Mouse (Mus musculus): ENCODE data around the gene Efcab9. TPM values are rescaled to one million over a fixed set of nuclear protein-coding genes. Genes with fewer than 3 reads are reported as not detected.
A peak's percentile ranks its signal among the peaks of the same experiment; 100 is the strongest.
"Not testable (repeated sequence)": the region's sequence is repeated elsewhere in the genome, so short reads cannot be mapped to it uniquely, and the experiment has no call there.

Efcab9 gene
- total and polyA plus RNA-seq, 2 experiments from 2014 or later, result not detected

DNA sequence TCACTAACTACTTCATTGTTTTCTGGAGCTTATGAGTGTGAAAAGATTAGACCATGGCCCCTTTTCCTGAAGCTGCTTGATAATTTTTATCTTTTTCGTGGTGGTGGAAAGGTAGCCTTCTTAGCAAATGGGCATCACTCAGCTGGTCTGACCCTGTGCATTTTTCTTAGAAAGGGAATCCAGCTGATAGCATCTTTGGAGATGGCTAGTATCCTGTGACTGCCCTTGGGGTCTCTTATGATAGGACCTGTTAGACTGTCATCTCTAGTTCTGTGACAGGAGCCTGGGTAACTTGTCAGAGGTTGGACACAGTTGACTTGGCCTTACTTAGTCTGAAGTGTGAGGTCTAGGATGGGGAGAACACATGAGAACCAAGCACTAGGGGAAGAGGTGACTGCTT, 12.5 kb downstream of the Efcab9 start:
- Histone ChIP-seq H3K4me1 (ENCODE audit: insufficient read depth, low read length) (no peaks in the 10 kb centered on the region), H3K27ac (ENCODE audit: low read depth, low read length) (no peak overlapping the region), H3K4me3 (ENCODE audit: low read depth, low read length) (no peak overlapping the region), H3K36me3 (ENCODE audit: insufficient read depth, low read length) (peaks cover 15% of the 10 kb centered on the region; the same call in 1 of the 2 replicates), H3K27me3 (ENCODE audit: insufficient read depth, low read length) (no peaks in the 10 kb centered on the region), H3K4me2 (ENCODE audit: low read depth, low read length, poor library complexity, severe bottlenecking) (no peak overlapping the region), H3K9ac (replicated peaks; ENCODE audit: low read length, poor library complexity, severe bottlenecking) (no peak overlapping the region), H3K9me3 (ENCODE audit: low read length) (no peaks in the 10 kb centered on the region)
- WGBS, result 95% methylated on average over 1 of the region's 1 CpGs
- DNase-seq (ENCODE audit: low spot score) (no peak), ATAC-seq (ENCODE audit: low FRiP score) (no peak)
- TF ChIP-seq CTCF (IDR thresholded peaks at IDR 0.05), result no peak

DNA sequence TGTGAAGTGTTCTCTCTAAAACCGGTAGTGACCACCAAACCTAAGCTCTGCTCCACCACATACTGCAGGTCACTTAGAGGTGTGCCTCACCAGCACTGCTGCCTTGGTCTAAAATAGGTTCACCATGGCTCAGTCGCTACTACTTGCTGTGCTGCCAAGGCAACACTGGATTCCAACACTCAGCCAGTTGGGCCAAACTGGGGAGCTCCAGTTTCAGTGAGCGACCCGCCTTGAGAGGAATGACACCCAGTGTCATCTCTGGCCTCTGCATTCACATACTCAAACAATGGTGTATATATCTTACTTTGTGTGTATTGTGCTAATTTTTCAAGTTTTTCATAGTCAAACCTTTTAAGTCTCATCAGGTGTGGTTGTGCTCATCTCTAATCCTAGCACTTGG, 13.1 kb downstream of the Efcab9 start:
- no peak overlapping the region for H3K27ac ChIP-seq (ENCODE audit: low read depth, low read length)
- H3K4me1 ChIP-seq (ENCODE audit: insufficient read depth, low read length), result no peaks in the 10 kb centered on the region
- no peak for TF ChIP-seq CTCF (IDR thresholded peaks at IDR 0.05)
- DNase-seq (ENCODE audit: low spot score), result no peak
- H3K9ac ChIP-seq (replicated peaks; ENCODE audit: low read length, poor library complexity, severe bottlenecking), result no peak overlapping the region
- H3K4me3 ChIP-seq (ENCODE audit: low read depth, low read length), result no peak overlapping the region
- no peaks in the 10 kb centered on the region for H3K9me3 ChIP-seq (ENCODE audit: low read length)
- WGBS, result 91% methylated on average over 4 of the region's 4 CpGs
- H3K4me2 ChIP-seq (ENCODE audit: low read depth, low read length, poor library complexity, severe bottlenecking), result no peak overlapping the region
- H3K27me3 ChIP-seq (ENCODE audit: insufficient read depth, low read length), result no peaks in the 10 kb centered on the region
- no peak for ATAC-seq (ENCODE audit: low FRiP score)
- peaks cover 13% of the 10 kb centered on the region; the same call in 1 of the 2 replicates for H3K36me3 ChIP-seq (ENCODE audit: insufficient read depth, low read length)

DNA sequence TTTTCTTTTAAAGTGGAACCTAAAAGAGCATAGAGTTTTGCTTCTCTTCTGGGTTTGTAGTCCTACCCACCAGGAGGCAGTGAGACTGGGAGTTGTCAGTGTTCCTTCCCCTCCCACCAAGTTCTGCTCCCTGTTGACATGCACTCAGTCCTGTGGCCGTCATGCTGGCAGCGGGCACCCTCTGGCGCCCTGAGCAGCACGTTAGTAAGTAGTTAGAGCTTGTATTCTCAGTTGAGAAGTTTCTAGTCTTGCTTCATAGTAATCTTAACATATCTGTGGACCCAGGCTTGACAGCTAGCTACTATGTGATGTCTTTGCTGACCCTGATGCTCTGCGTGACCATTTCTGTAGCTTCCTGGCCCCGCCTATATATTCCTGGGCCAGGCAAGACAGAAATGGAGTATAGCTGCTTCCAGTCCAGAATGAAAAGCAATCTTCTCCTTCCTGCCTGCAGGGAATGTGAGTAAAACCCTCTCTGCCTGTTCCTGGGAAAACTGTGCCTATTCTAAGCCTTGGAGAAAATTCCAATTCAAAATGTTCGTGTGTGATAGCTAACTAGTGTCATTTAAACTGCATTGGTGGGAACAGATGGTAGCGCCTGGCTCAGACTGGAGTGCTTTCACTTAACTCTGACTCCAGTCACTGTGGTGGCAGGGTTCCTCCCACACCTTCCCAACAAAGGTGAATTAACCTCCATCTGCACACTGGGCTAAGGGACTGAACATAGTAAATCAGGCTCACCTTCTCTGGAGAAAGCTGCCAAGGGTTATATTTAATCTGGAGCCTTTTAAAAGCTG, 14.8 kb downstream of the Efcab9 start:
- peaks cover 13% of the 10 kb centered on the region; the same call in 1 of the 2 replicates for H3K36me3 ChIP-seq (ENCODE audit: insufficient read depth, low read length)
- ATAC-seq (ENCODE audit: low FRiP score), result no peak
- TF ChIP-seq CTCF (IDR thresholded peaks at IDR 0.05), result no peak
- H3K27ac ChIP-seq (ENCODE audit: low read depth, low read length), result no peak overlapping the region
- no peak overlapping the region for H3K4me3 ChIP-seq (ENCODE audit: low read depth, low read length)
- DNase-seq (ENCODE audit: low spot score), result no peak
- no peaks in the 10 kb centered on the region for H3K27me3 ChIP-seq (ENCODE audit: insufficient read depth, low read length)
- H3K4me1 ChIP-seq (ENCODE audit: insufficient read depth, low read length), result no peaks in the 10 kb centered on the region
- WGBS, result 84% methylated on average over 8 of the region's 8 CpGs
- H3K4me2 ChIP-seq (ENCODE audit: low read depth, low read length, poor library complexity, severe bottlenecking), result no peak overlapping the region
- no peaks in the 10 kb centered on the region for H3K9me3 ChIP-seq (ENCODE audit: low read length)
- H3K9ac ChIP-seq (replicated peaks; ENCODE audit: low read length, poor library complexity, severe bottlenecking), result no peak overlapping the region

DNA sequence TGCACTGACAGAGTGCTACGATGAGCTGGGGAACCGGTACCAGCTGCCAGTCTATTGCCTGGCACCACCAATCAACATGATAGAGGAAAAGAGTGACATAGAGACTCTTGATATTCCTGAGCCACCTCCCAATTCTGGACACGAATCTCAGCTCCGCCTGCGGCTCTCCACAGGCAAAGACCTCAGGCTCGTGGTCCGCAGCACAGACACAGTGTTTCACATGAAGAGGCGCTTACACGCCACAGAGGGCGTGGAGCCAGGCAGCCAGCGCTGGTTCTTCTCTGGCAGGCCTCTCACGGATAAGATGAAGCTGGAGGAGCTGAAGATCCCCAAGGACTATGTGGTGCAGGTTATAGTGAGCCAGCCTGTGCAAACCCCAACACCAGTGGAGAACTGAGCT, 15.8 kb downstream of the Efcab9 start:
- DNase-seq (ENCODE audit: low spot score) (no peak), ATAC-seq (ENCODE audit: low FRiP score) (no peak)
- Histone ChIP-seq H3K4me3 (ENCODE audit: low read depth, low read length) (no peak overlapping the region), H3K9ac (replicated peaks; ENCODE audit: low read length, poor library complexity, severe bottlenecking) (no peak overlapping the region), H3K27ac (ENCODE audit: low read depth, low read length) (no peak overlapping the region), H3K9me3 (ENCODE audit: low read length) (no peaks in the 10 kb centered on the region), H3K27me3 (ENCODE audit: insufficient read depth, low read length) (no peaks in the 10 kb centered on the region), H3K4me2 (ENCODE audit: low read depth, low read length, poor library complexity, severe bottlenecking) (no peak overlapping the region), H3K36me3 (ENCODE audit: insufficient read depth, low read length) (peaks cover 13% of the 10 kb centered on the region; the same call in 1 of the 2 replicates), H3K4me1 (ENCODE audit: insufficient read depth, low read length) (no peaks in the 10 kb centered on the region)
- no peak for TF ChIP-seq CTCF (IDR thresholded peaks at IDR 0.05)
- 88% methylated on average over 12 of the region's 12 CpGs for WGBS

DNA sequence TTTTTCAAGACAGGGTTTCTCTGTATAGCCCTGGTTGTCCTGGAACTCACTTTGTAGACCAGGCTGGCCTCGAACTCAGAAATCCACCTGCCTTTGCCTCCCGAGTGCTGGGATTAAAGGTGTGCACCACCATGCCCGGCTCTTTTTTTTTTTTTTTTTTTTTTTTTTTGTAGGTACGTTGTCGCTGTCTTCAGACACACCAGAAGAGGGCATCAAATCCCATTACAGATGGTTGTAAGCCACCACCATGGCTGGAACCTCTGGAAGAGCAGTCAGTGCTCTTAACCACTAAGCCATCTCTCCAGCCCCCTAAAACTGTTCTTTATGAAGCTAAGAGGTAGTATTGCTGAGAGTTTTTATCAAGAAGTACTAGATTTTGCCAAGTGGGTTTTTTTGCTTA, 17.0 kb downstream of the Efcab9 start:
- H3K27me3 ChIP-seq (ENCODE audit: insufficient read depth, low read length); H3K4me2 ChIP-seq (ENCODE audit: low read depth, low read length, poor library complexity, severe bottlenecking); ATAC-seq (ENCODE audit: low FRiP score); H3K27ac ChIP-seq (ENCODE audit: low read depth, low read length); H3K9ac ChIP-seq (replicated peaks; ENCODE audit: low read length, poor library complexity, severe bottlenecking); DNase-seq (ENCODE audit: low spot score); H3K4me1 ChIP-seq (ENCODE audit: insufficient read depth, low read length); H3K4me3 ChIP-seq (ENCODE audit: low read depth, low read length); H3K9me3 ChIP-seq (ENCODE audit: low read length): not testable (repeated sequence)
- H3K36me3 ChIP-seq (ENCODE audit: insufficient read depth, low read length), result peaks cover 13% of the 10 kb centered on the region; the same call in 1 of the 2 replicates
- 93% methylated on average over 5 of the region's 5 CpGs for WGBS

DNA sequence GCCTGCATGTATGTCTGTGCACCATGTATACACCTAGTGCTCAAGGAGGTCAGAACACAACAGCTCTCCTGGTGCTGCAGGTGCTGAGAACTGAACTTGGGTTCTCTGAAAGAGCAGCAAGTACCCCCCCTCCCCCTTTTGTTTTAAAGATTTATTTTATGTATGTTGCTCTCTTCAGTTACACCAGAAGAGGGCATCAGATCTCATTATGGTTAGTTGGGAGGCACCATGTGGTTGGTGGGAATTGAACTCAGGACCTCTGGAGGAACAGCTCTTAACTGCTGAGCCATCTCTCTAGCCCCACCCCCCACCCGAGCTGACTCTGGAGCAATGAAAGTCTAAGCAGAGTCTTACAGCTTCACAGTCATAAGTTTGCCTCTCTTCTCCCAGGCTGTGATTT, 21.0 kb downstream of the Efcab9 start:
- ATAC-seq (ENCODE audit: low FRiP score), result no peak
- H3K4me2 ChIP-seq (ENCODE audit: low read depth, low read length, poor library complexity, severe bottlenecking), result no peak overlapping the region
- 64% methylated on average over 1 of the region's 1 CpGs for whole genome bisulfite sequencing

More for the DNA sequence above, 21.0 kb downstream of the Efcab9 start:
- Histone ChIP-seq H3K4me3 (ENCODE audit: low read depth, low read length) (no peak overlapping the region), H3K4me1 (ENCODE audit: insufficient read depth, low read length) (no peaks in the 10 kb centered on the region), H3K27me3 (ENCODE audit: insufficient read depth, low read length) (no peaks in the 10 kb centered on the region), H3K9me3 (ENCODE audit: low read length) (no peaks in the 10 kb centered on the region), H3K36me3 (ENCODE audit: insufficient read depth, low read length) (peaks cover 2% of the 10 kb centered on the region; the same call in 1 of the 2 replicates), H3K27ac (ENCODE audit: low read depth, low read length) (no peak overlapping the region), H3K9ac (replicated peaks; ENCODE audit: low read length, poor library complexity, severe bottlenecking) (no peak overlapping the region)
- peak; percentile 19 for TF ChIP-seq CTCF (IDR thresholded peaks at IDR 0.05)
- no peak for DNase-seq (ENCODE audit: low spot score)

All from midbrain, postnatal 0 days (tissue).